Mouse (Mus musculus) CH12.LX (cell line): ENCODE measurements around the gene Tctn1. TPM values are rescaled to one million over a fixed set of nuclear protein-coding genes. Genes with fewer than 3 reads are reported as not detected.

ENCODE experiments used
- DNase-seq: peaks from one replicate; pipeline ENCODE4 v3.0.0-alpha.2; 2013; ENCODE audit errors: extremely low read depth
- H3K27ac ChIP-seq: 2 replicates; pipeline ENCODE4 v1.5.1; 2012; ENCODE audit warnings: low read depth, mild to moderate bottlenecking, control low read depth, moderate library complexity; ENCODE audit not compliant: insufficient read depth
- H3K27me3 ChIP-seq: replicated peaks from 2 replicates; pipeline ENCODE3; 2012; ENCODE audit warnings: inconsistent platforms
- H3K36me3 ChIP-seq, 2 experiments: replicated peaks in 1 of 2; 2 replicates each; pipeline versions ENCODE3 to v1.6.1; 2012; ENCODE audit warnings: inconsistent platforms in 1 of 2, low read length in 1 of 2, mild to moderate bottlenecking in 1 of 2, mixed read lengths in 1 of 2, moderate library complexity in 1 of 2; ENCODE audit not compliant: control insufficient read depth in 1 of 2, insufficient read depth in 1 of 2
- H3K4me1 ChIP-seq, 2 experiments: 2 replicates each; pipeline ENCODE4 v1.6.1; 2012; ENCODE audit warnings: inconsistent platforms in 1 of 2, moderate library complexity in 1 of 2; ENCODE audit not compliant: insufficient read depth in 2 of 2, control insufficient read depth in 1 of 2
- H3K4me2 ChIP-seq: 2 replicates; pipeline ENCODE4 v1.6.1; 2012; ENCODE audit warnings: low read depth, mild to moderate bottlenecking, control low read depth; ENCODE audit not compliant: poor library complexity, insufficient read depth, severe bottlenecking
- H3K4me3 ChIP-seq, 3 experiments: fragments of 150-350 bp in 1 of 3; sonication (generic) in 1 of 3; replicated peaks in 1 of 3; 2 replicates each; pipeline versions ENCODE3 to v1.5.1; 2011 to 2012; ENCODE audit warnings: low read depth in 2 of 3, low read length in 2 of 3, mild to moderate bottlenecking in 2 of 3, moderate library complexity in 2 of 3, control low read depth in 1 of 3, improper control_type of control experiment in 1 of 3, inconsistent platforms in 1 of 3, mixed read lengths in 1 of 3; ENCODE audit not compliant: poor library complexity in 1 of 3
- H3K79me2 ChIP-seq: replicated peaks from 2 replicates; pipeline ENCODE4 v1.6.1; 2012; ENCODE audit warnings: mild to moderate bottlenecking, moderate library complexity; ENCODE audit not compliant: control insufficient read depth, poor library complexity, insufficient read depth, severe bottlenecking; ENCODE audit errors: extremely low read depth
- H3K9ac ChIP-seq: 2 replicates; pipeline ENCODE4 v1.6.1; 2012; ENCODE audit warnings: low read depth, mild to moderate bottlenecking, control low read depth, moderate library complexity; ENCODE audit not compliant: insufficient read depth
- H3K9me3 ChIP-seq: replicated peaks from 2 replicates; pipeline ENCODE3; 2012; ENCODE audit warnings: low read length, inconsistent platforms, mixed read lengths
- CHD1 ChIP-seq: IDR thresholded peaks from 2 replicates; pipeline ENCODE4 v1.6.1; 2012; ENCODE audit warnings: low read depth, low read length, improper control_type of control experiment, inconsistent platforms
- CTCF ChIP-seq, 2 experiments: IDR thresholded peaks in 1 of 2; conservative IDR thresholded peaks in 1 of 2; 2 replicates each; pipeline ENCODE4 v1.5.1; 2011 to 2012; ENCODE audit warnings: low read depth in 2 of 2, low read length in 2 of 2, improper control_type of control experiment in 1 of 2, inconsistent platforms in 1 of 2, mild to moderate bottlenecking in 1 of 2, moderate library complexity in 1 of 2
- E2F4 ChIP-seq: IDR thresholded peaks from 2 replicates; pipeline ENCODE4 v1.6.1; 2011; ENCODE audit warnings: low read depth, low read length, improper control_type of control experiment; ENCODE audit not compliant: insufficient replicate concordance
- EP300 ChIP-seq: IDR thresholded peaks from 2 replicates; pipeline ENCODE4 v1.6.1; 2011; ENCODE audit warnings: low read length, improper control_type of control experiment
- GABPA ChIP-seq: IDR thresholded peaks from 2 replicates; pipeline ENCODE4 v1.6.1; 2012; ENCODE audit warnings: low read depth, low read length, improper control_type of control experiment, inconsistent platforms; ENCODE audit not compliant: insufficient replicate concordance
- JUND ChIP-seq: conservative IDR thresholded peaks from 2 replicates; pipeline ENCODE4 v1.6.1; 2011; ENCODE audit warnings: low read depth, low read length, improper control_type of control experiment
- MAFK ChIP-seq: IDR thresholded peaks from 2 replicates; pipeline ENCODE4 v1.6.1; 2011; ENCODE audit warnings: low read length, improper control_type of control experiment; ENCODE audit not compliant: insufficient replicate concordance
- MAX ChIP-seq: IDR thresholded peaks from 2 replicates; pipeline ENCODE4 v1.6.1; 2011; ENCODE audit warnings: low read length, improper control_type of control experiment
- MXI1 ChIP-seq: IDR thresholded peaks from 2 replicates; pipeline ENCODE4 v1.6.1; 2011; ENCODE audit warnings: mild to moderate bottlenecking, low read depth, low read length, improper control_type of control experiment
- NELFE ChIP-seq: IDR thresholded peaks from 2 replicates; pipeline ENCODE4 v1.6.1; 2011; ENCODE audit warnings: low read depth, low read length, improper control_type of control experiment
- NRF1 ChIP-seq: IDR thresholded peaks from 2 replicates; pipeline ENCODE4 v1.6.1; 2014; ENCODE audit warnings: low read depth, mild to moderate bottlenecking, inconsistent platforms, low read length, improper control_type of control experiment, moderate library complexity
- RAD21 ChIP-seq: IDR thresholded peaks from 2 replicates; pipeline ENCODE4 v1.6.1; 2011; ENCODE audit warnings: low read depth, mild to moderate bottlenecking, low read length, improper control_type of control experiment, moderate library complexity
- UBTF ChIP-seq: IDR thresholded peaks from 2 replicates; pipeline ENCODE4 v1.6.1; 2012; ENCODE audit warnings: low read depth, mild to moderate bottlenecking, inconsistent platforms, low read length, improper control_type of control experiment, moderate library complexity
- ZMIZ1 ChIP-seq: IDR thresholded peaks from 2 replicates; pipeline ENCODE4 v1.6.1; 2012; ENCODE audit warnings: low read depth, mild to moderate bottlenecking, inconsistent platforms, low read length, improper control_type of control experiment
- ZNF384 ChIP-seq: IDR thresholded peaks from 2 replicates; pipeline ENCODE4 v1.6.1; 2012; ENCODE audit warnings: low read depth, low read length, improper control_type of control experiment, inconsistent platforms
- dilution Hi-C: fragments of 300-500 bp; cut with MboI; formaldehyde crosslinking; loops from 2 replicates; pipeline ENCODE4 v1.14.3; 2020; ENCODE audit warnings: low sequenced_read_pairs; ENCODE audit not compliant: extremely low pct_unique_long_range_greater_than_20kb, extremely low pct_ligation_motif_present
- in situ Hi-C: fragments of 300-500 bp; cut with MboI; formaldehyde crosslinking; loops from 3 replicates; pipeline ENCODE4 v1.14.3; 2019; ENCODE audit warnings: low sequenced_read_pairs, low pct_ligation_motif_present, low pct_unique_long_range_greater_than_20kb, mixed read lengths
- polyA plus RNA-seq: library from polyadenylated mRNA; unstranded; fragments of >175 nt; gene quantifications from 2 replicates; pipeline ENCODE4 v1.2.1, GENCODE M21; 2012; ENCODE audit warnings: low read depth; ENCODE audit not compliant: insufficient read length
- total RNA-seq, 2 experiments: library from RNA; depleted of rRNA; stranded (reverse); fragments of 300-350 nt in 1 of 2; fragments of >200 nt in 1 of 2; gene quantifications; 2 replicates each; pipeline ENCODE4 v1.2.3; 2012 to 2014

Tctn1 gene
- total and polyA plus RNA-seq, 3 experiments, result 2.9 to 8.8 (median 3.7) TPM

DNA sequence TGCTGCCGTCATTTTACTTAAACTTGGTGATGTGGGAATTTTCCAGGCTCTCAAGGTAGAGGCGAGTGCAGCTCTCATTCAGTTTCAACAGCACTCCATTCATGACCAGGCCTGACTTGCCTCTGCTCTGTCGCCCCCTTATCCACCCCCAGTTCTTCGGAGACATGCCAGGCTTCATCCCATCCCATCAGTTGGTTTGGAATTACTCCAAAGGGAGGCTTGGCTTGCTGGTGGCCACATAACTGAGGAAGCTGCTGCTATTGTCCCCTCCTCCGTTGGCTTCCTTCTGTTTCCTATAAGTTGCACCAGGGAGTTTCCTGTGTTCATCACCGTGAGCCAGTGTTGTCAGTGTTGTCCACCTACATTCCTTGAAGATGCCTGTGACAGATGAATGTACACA is 40.3 kb upstream of the Tctn1 start:
- peaks cover 22% of the 10 kb centered on the region for H3K79me2 ChIP-seq
- no peak overlapping the region for H3K4me3 ChIP-seq
- H3K27me3 ChIP-seq, result no peaks in the 10 kb centered on the region
- H3K4me1 ChIP-seq, result peaks cover 9 to 44% of the 10 kb centered on the region in 2 experiments; a peak in 3 of 4 replicates
- no peak overlapping the region for H3K9ac ChIP-seq
- dilution Hi-C loops (no loop called here), in situ Hi-C loops (no loop called here)
- no peak overlapping the region for H3K27ac ChIP-seq
- H3K9me3 ChIP-seq, result peaks cover 3% of the 10 kb centered on the region
- TF ChIP-seq GABPA, result no peak
- TF ChIP-seq JUND, result no peak
- no peak for TF ChIP-seq NELFE
- no peak for TF ChIP-seq EP300
- no peak for TF ChIP-seq UBTF
- TF ChIP-seq, all 38 proteins: peak for 0
- H3K36me3 ChIP-seq, result peaks cover 15 to 82% of the 10 kb centered on the region in 2 experiments
- no peak for DNase-seq
- no peak overlapping the region for H3K4me2 ChIP-seq

- peaks cover 7 to 41% of the 10 kb centered on the region in 2 experiments; a peak in 2 of 4 replicates for H3K4me1 ChIP-seq
- TF ChIP-seq ZMIZ1 (no peak), CHD1 (no peak), GABPA (no peak), CTCF (conservative IDR thresholded peaks at IDR 0.05 in 1 of 2, IDR thresholded peaks at IDR 0.05 in 1 of 2; ENCODE audit: low read depth in 2 of 2, low read length in 2 of 2) (no peak), RAD21 (no peak), ZNF384 (no peak), NRF1 (no peak), E2F4 (no peak), MXI1 (no peak), MAX (no peak), NELFE (no peak), MAFK (no peak)
These were observed 39.7 kb upstream of the Tctn1 start for GRCm38 (mm10) chr5:122303937-122304336.

More at GRCm38 (mm10) chr5:122303937-122304336, 39.7 kb upstream of the Tctn1 start:
- no peak for DNase-seq
- no peak overlapping the region for H3K4me2 ChIP-seq
- H3K79me2 ChIP-seq, result peaks cover 22% of the 10 kb centered on the region
- H3K9ac ChIP-seq, result no peak overlapping the region
- no peak overlapping the region for H3K27ac ChIP-seq
- dilution Hi-C loops, result no loop called here
- peaks cover 3% of the 10 kb centered on the region for H3K9me3 ChIP-seq
- in situ Hi-C loops, result no loop called here
- H3K36me3 ChIP-seq, result peaks cover 15 to 82% of the 10 kb centered on the region in 2 experiments
- no peak overlapping the region for H3K4me3 ChIP-seq
- H3K27me3 ChIP-seq, result no peaks in the 10 kb centered on the region
